Mouse (Mus musculus) frontal cortex, postnatal 36 days (tissue): ENCODE measurements at regions not wholly inside any gene's neighbourhood (a gene's known extent, or its start where the extent isn't known, plus 50 kb on each side); places are given as distances from the start of the nearest gene placed in this dataset.
A peak's percentile ranks its signal among the peaks of the same experiment; 100 is the strongest.

Source experiments
- DNase-seq, 2 experiments: peaks; one replicate each; pipeline ENCODE4 v3.0.0; 2022; ENCODE audit warnings: low spot score in 2 of 2

DNA sequence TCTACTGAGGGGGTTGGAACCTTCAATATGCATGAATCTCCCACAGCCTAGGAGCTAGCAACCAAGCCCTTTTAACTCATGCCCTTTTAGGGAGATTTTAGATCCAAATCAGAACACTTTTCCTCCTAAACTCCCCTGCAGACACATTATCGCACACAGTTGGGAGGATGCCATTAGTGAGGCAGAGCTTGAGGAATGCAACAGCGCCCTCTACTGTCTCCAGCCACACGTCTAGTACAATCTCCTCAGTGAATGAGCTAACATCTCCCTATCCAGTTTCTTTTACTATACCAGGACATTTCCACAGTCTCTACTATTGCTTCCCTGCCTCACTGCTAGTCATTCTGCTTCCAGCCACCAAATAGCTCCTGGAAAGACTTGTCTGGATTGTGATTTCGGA lies 59.3 kb downstream of the 1700080O16Rik start:
- DNase-seq, result peak; percentile 59 to 75

DNA sequence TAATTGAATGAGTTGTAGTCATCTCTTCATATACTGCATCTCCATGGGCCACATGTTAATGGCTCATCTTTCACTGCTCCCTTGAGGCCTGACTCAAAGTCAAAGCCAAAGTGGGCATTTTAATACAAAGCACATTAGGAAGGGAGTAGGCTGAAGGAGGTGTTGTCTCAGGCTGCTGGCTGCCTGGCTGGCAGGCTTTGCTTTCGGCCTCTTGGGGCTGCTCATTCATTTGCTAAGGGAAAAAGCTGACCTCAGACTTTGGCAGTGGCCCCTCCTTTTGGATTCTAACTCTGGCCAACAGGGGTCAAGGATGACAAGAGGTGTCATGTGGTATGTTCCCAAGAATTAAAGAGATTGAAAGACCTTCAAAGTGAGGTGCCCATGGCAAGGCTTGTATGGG lies 61.0 kb downstream of the 1700080O16Rik start:
- no peak for DNase-seq

DNA sequence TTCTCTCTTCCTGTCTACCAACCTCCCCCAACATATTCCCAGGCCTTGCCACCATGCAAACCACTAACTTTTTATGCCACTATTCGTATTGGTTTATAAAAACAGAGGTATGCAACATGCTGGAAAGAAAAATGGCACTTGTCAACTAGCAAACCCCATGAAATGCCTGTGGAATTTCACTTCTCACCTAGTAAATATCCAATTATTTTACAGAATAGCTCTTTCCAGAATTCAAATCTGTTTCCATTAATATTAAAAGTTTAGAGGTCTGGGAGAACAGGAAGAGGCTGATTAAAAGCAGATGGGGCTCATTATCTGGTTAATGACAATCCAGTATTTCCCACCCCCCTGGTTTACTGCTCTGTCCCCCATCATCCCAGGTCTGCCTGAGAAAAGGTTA lies 62.0 kb downstream of the 1700080O16Rik start:
- no peak for DNase-seq

DNA sequence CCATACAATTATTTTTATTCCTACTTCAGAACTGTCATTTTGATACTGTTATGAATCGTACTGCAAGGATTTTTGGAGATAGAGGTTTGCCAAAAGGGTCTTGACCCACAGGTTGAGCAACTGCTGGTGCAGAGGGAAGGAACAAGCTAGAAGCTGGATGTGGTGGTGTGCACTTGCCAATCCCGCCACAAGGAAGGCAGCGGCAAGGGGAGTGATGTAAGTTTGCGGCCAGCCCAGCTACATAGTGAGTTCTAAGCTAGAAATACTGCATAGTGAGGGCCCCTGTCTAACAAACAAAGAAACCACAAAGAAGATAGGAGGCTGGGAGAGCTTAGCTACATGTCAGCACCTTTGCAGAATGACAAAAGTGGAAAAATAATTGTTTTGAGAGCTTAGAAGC lies 74.1 kb downstream of the 1700080O16Rik start:
- DNase-seq, result no peak

DNA sequence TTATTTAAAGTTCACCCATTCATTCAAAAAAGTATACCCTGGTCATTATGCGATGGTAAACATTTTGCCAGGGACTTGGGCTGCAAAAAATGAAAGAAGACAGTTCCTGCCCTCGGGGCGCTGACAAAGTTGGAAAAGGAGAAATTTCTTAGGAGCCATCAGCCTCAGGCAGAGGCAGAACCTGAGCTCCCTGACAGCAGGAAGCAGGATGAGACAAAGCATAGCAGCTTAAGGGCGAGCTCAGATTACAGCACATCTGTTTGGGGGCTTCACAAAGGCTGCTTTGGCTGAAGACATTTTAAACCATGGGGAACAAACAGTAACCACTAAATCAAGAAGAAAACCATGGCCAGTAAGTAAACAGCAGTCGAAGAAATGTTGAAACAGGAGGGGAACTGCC lies 75.5 kb downstream of the 1700080O16Rik start:
- DNase-seq, result no peak

DNA sequence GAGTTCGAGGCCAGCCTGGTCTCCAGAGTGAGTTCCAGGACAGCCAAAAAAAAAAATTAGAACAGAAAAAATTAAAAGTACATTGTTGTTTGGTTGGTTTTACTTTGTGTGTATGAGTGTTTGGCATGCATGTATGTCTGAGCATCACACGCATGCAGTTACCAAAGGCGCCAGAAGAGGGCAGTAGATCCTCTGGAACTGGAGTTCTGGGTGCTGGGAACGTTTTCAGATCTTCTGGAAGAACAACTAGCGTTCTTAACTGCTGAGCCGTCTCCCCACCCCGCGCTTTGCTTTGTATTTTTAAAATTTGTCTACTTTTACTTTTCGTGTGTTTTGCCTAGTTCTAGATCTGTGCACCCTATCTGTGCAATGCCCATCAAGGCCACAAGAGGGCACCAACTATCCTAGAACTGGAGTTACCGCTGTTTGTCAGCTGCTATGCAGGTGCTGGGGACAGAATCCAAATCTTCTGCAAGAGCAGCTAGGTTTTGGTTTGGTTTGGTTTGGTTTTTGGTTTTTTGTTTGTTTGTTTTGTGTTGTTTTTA lies 76.9 kb downstream of the 1700080O16Rik start:
- no peak for DNase-seq

DNA sequence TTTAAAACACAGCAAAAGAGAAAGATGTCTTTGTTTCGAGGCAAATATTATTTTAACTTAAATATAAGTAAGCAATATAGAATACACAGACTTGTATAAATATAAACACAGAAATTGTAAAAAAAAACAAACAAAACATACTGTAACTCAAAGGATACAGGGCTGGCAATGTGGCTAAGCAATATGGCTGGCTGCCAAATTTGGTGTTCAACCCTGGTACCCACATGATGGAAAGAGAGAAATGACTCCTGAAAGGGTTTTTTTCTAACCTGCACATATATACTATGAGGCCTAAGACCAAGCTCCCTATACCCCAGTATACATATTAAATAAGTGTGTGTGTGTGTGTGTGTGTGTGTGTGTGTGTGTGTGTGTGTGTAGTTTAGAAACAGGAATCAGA lies 79.9 kb downstream of the 1700080O16Rik start:
- no peak for DNase-seq

DNA sequence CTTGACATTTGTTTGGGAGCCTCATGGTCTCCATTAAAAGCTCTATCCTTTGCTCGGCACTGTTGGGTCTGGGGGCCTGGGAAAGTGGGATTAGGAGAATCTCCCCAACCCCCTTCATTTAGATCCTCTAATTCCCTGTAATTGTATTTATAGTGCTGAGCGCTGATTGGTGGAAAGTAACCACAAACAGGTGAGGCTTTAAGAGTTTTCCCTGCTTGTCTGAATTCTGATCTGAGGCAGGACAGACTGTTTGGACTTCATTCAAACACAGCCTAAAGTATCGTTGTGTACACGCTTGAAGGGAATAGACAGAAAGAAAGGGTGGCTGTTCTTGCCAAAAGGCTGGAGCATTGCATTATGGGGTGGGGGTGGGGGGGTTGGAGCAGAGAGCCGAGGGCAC lies 85.1 kb upstream of the Usp26 start:
- no peak for DNase-seq
